Mouse (Mus musculus) left cerebral cortex, postnatal 4 days (tissue): Measurements from ENCODE around the gene Fto. TPM values are rescaled to one million over a fixed set of nuclear protein-coding genes. Genes with fewer than 3 reads are reported as not detected.

Experiments used
- DNase-seq: peaks from one replicate; pipeline ENCODE4 v3.0.0-alpha.2; 2022
- intact Hi-C: fragments of 180-260 bp; cut with DNase I; formaldehyde crosslinking; loops from one replicate; pipeline ENCODE4 v1.15.1; 2025
- total RNA-seq, 2 experiments: library from RNA; stranded (reverse); gene quantifications; 2 replicates each; pipeline ENCODE4 v1.2.3; 2021

Gene Fto
- total RNA-seq, 2 experiments from 2014 or later = 121 to 133 TPM

DNA sequence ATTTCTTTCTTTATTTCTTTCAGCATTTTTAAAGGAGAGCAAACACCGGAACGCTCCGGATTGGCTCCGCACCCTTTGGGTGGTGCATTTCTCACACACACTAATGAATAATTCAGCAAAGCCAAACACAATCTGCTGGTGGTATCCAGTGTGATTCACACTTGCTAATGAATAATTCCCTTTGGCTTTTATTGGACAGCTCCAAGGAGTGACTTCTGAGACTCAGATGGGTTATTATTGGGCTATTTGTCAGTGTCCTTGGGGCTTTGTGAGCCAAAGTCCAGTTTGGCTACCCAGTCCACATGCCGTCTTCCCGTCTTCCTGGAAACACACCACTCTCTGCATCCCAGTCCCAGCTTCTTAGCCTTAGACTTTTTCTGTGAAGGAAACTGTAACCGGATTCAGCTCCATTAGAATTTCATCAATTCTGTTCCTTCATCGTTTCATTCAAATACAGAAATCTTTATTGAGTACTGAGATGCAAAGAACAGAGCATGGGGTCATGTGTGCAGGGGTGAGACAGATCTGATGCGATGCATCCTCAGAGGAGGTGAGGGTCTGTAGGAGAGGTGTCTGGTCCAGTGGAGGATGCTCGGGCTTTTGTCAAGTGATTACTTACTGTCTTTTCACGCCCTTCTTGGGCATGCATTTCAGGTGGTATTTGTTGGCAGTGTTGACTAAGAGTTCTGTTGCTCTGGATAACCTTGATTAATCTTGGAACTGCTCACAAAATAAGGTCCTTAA lies 42.8 kb downstream of the Fto start:
- DNase-seq = no peak
- intact Hi-C loops = no loop called here

DNA sequence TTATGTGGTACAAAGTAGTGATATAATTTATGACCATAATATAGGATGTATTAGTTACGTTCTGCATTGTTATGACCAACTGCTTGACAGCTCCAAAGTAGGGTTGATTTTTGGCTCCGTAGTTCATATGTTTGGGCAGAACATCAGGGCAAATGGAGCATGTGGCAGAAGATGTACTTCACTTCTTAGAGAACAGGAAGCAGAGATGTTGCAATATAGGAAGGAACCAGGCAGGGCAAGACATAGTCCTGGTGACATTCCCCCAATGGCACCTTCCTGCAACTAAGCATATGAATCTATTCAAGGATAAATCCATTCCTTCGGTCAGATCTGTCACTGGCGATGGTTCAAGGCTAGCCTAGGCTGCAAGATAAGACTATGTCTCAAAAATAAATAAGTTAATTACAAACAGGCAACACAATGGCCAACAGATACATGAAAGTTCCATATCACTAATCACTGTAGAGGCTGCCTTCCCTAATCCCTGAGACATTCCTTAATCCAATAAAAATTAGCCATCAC lies 44.2 kb downstream of the Fto start:
- DNase-seq = no peak
- intact Hi-C loops = no loop called here

DNA sequence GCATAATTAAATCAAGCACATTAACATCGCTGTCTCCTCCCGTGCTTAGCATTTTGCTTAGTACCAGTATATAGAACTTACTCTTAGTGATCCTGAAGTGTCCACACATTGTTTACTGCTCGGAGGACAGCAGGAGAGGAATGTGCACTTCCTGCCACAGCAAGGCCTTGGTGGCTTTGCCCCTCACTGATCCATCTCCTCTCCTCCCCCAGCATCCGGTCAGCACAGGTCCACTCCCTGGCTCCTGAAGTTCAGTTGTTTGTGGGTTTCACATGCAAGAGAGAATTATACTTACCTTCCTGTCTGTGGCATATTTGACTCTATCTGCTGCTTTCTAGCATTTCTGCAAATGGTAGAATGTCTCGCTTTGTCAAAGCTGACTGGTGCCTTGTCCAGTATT lies 44.7 kb downstream of the Fto start:
- intact Hi-C loops = no loop called here
- DNase-seq = no peak

DNA sequence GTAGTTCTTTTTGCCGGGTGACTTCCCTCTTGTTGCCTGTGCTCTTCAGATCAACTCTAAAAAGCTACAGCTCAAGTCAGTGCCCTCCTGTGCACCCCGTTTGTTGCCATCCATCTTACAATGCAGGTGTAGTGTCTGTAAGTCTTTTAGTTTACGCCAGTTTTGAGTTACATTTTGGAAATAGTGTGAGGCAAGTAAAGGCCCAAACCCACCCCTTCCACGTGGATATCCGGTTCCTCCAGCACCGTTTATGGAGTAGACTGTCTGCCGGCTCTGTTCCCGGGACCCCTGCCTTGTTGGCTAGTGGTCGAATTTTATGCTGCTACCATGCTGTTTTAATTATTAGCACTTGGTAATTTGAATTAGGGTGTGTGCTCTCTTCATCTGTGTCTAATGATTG lies 46.2 kb downstream of the Fto start:
- DNase-seq = no peak
- intact Hi-C loops = no loop called here

DNA sequence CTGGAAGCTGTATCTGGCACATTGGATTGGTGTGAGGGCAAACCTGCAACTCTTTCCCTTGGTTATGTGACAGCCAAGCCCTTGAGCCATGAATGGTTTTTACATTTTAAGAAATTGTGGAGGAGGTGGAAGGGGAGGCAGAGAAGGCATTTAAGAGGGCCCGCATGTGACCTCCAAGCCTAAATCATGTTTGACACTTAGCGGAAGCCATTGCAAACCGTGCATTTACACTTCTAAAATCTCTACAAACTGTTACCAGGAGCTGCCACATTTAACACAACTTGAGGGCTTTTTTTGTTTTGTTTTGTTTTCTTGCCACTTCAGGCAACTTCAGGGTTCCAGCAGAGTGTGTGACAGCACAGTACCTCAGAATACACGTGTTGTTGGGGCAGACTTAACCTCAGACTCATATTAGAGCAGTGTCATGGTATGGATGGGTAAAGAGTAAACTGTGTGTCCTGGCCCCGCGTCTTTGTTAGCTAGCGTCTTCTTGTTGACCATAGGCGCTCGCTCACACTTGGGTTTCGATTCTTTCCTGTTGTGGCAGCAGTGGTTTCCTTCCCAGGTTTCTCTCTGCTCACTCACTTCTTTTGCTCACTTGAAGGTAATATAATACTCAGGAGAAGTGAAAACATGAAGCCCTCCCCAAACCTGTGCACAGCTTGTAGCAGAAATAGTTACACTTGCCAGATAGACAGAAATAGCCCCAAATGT lies 47.5 kb downstream of the Fto start:
- no peak for DNase-seq
- intact Hi-C loops = no loop called here

DNA sequence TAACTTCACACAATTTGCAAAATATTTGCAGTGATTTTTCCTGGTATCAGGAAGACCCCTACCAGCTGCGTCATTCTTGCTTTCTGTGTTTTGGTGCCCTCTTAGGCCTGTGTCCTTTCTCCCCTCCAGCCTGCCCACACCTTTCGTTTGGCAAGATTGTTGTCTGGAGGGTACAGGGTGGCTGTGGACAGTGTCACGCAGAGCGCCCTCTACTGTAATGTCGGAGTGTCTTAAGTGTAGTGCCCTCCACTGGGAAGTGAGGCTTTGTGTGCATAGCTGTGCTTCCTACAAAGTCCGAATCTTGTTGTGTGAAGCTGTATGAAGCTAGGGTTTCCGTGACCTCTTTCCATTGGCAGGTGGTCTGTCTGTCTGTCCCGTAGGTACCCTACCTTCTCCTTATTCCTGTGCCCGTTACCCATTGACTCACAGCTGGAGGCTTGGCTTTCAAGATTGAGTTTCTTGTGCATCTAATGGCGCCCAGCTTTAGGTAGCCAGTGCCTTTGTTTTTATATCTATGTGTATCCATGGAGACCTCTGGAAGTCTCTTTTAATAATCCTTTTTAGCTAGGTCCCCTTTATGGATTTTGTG lies 50.0 kb downstream of the Fto start:
- intact Hi-C loops = no loop called here
- DNase-seq = no peak

DNA sequence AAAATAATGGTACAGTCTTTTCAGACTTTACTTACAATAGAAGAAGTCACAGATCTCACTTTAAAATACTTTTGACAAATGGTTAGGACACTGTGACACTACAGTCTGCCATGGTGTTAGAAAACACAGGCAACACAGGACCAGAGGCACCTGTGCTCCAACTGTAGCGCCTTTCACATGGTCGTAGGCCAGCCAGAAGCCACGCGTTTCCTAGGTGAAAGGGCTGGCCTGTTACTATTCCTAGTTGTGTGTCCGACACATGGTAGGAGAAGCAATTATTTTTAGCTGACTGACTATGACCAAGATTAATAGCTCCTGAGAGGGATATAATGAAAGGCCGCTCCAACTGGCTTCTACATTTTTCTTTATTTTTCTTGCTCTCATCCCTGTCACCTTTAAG lies 50.9 kb downstream of the Fto start:
- intact Hi-C loops = no loop called here
- DNase-seq = no peak

DNA sequence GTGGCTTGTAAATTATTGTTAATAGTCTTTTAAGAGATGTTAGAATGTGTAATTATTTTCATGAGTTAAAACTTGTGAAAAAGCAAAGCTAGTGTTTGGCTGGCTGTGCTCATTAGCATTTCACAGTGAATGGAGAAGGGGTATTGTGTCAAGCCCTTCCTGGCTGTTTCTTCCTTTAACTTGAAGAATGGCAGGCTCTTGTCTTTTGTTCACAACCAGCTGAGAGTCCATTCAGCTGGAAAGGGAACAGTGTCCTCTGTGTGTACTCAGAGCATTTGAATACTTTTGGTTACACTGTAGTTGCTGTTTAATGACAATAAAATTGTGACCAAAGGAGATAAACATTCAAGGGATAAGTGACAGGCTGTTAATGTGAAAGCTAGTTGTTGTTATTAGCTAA lies 52.5 kb downstream of the Fto start:
- no peak for DNase-seq
- intact Hi-C loops = no loop called here

DNA sequence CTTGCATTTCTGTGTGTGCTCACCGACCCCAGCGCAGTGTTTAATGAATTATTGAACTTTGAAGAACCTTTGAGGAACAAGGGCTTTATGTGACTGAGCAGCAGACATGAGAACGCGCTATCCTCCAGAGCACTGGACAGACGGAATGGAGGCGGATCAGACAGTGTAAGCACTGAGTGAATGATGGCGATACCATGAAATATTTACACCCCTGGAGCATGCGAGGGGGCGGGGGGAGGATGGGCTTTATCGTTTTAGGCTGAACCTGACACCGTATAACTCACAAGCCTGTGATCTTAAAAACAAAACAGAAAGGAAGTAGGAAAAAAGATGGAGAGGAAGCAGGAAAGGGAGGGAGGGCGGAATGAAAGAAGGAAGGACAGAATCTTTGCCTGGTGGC lies 57.6 kb downstream of the Fto start:
- DNase-seq = no peak
- intact Hi-C loops = loop anchor here (10.0 kb wide), 1 partner anchor 434 kb away; the partner anchor contains the start of gene Irx3

DNA sequence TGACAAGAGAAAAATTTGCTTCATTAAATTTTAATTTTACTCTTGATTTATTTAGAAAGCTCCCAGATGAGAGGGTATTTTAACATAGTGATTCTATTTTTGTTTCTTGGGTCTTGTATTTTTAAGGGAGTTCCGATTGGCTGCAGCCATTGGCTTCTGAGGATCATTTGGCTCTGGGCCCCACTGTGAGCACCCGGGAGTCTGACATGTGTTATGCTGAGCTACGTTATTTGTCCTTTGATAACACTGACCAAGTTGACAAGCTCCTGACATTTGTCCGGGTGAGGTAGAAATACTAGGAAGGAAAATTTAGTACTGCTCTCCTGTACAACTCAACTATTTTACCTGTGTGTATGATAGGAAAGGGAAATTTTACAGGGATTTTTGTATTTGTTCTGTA lies 58.7 kb downstream of the Fto start:
- intact Hi-C loops = loop anchor here (10.0 kb wide), 1 partner anchor 433 kb away; the partner anchor contains the start of gene Irx3
- DNase-seq = no peak

DNA sequence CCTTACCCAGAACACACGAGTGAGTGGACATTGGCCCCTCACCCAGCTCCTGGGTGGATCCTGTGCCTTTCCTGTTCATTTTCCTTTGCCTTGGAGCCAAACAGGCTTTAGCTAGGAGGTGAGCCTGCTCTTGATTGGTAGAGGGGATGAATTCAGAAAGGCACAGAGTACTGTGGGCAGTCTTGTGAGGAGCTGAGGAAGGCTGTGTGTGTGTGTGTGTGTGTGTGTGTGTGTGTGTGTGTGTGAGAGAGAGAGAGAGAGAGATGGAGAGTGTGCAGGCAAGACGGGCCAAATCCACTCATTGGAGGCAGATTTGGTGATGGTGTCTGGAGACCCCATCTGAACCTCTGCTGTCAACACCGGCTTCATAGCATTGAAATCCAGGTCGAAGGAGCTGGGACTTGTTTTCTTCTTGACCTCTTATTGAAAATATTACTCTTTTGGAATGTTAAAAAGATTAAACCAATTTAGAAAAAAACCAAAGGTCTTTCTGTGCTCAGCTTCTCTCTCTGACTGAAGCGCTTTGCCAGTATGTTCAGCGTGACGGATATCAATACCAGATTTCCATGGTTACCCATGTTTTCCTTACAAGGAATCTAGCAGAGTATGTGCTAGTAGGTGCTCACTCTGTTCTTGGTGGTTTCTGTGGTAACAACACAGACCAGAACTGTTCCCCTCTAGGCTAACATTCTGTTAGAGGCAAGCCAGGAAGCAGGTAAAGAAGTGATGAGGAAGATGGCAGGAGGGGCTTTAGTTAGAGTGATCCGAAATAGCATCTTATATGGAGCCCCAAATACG lies 59.7 kb downstream of the Fto start:
- intact Hi-C loops = loop anchor here (10.0 kb wide), 1 partner anchor 432 kb away; the partner anchor contains the start of gene Irx3
- DNase-seq = no peak

DNA sequence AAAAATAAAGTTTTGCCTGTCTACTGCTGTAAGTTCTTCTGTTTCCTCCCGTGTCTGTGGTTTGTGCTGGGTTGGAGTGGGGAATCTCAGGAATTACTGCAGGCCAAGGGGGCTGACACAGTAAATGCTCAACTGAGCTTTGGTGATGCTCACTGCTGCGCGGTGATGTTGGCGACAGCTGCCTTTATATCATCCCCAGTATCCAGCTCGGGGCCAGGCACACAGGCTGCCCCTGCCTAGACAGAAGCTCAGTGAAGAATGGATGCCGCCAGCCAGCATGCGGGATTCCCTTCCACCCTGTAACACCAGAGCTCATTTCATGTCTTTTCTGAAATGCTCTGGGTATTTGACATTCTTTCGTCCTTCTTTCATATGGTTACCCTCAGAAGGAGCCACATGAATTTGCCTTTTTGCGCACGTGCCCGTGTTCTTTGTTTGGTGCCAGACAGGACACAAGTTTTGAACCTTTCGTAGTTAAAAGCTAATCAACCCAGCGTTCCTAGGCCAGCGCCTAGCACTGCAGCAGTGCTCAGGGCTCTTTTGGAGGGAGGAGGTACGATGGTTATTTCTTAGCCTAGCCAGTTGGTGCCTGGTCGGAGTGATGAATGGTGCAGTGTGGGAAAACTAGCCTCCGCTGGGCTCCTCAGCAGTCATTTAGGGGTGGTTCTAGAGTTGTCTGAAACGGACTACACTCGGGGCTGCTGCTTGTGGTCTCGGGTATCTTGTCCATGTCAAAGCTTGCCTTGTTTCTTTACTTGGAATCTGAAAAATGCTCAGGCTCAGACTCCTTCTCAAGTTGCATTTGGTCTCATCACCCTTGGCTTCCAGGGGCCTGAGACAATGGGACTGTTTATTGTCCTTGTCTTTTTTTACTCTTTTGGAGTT lies 62.0 kb downstream of the Fto start:
- DNase-seq = peak; percentile 16
- intact Hi-C loops = loop anchor here (5.0 to 10.0 kb wide), 2 partner anchors 430 to 982 kb away; partner anchors contain the start of genes Irx3 and Irx5

DNA sequence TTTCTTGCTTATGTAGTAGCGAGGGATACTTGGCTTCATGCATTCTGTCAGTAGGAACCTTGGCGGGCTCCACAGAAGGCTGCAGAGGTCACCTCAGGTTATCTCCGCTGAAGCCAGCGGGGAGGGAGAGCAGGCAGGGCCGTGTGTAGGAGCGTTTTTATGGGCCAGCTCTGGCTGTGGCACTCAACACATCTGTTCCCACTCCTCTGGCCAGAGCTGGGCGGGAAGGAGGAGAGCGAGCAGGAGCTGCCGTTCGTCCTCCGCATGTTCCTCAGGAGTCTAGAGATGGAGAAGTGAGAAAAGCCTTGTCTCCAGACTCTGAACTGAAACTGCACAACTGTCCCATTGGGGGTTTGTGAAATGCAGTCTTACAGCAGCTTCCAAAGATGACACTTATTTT lies 63.5 kb downstream of the Fto start:
- no peak for DNase-seq

DNA sequence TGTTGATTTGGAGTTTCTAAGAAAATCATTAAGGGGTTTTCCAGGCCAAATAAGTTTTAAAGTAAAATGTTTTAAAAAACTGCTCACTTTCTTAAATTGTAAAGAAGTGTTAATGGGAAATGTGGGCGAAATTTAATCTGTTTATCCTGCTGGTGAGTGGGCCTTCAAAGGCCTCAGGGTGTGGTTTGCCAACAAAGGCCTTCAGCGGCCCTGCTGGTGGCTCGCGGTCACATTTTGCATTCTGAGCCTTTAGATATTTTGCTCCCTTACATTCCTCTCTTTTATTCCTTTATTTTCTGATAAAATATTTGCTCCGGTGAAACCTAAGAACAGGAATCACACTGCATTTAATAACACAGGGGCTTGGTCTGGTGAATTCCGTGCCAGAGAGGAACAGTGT lies 64.0 kb downstream of the Fto start:
- DNase-seq = no peak
- intact Hi-C loops = loop anchor here (5.0 to 10.0 kb wide), 2 partner anchors 428 to 980 kb away; partner anchors contain the start of genes Irx3 and Irx5

More for the DNA sequence above, 63.5 kb downstream of the Fto start:
- intact Hi-C loops = loop anchor here (5.0 to 10.0 kb wide), 2 partner anchors 428 to 981 kb away; partner anchors contain the start of genes Irx3 and Irx5

DNA sequence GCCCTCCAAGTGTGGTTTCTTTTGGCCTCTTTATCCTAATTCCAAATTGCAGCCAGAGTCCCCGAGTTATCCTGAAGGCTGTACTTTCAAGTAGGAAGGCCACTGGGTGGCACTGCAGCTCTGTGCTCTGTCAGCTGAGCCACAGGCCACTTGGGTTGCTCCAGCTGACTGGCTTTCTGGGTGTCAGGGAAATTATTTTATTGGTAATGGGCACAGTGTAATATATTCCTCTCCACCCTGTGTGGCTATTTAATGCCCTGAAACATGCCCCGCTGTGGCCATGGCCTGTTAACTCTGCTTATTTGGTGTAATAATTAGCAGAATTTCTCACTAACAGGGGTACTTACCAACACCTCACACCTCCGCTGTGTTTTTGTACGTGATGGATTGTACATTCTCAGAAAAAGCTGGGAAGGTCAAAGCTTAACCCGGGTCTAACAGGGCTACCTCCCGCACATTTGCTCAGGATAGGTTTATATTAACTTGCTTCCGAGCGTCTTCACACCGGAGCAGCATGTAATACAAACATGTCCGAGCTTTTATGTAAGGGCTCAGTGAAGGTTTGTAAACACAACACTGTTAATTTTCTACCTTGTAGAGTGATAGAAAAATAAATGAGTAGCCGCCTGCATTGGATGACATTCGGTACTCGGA lies 65.6 kb downstream of the Fto start:
- intact Hi-C loops = loop anchor here (5.0 to 10.0 kb wide), 2 partner anchors 426 to 978 kb away; partner anchors contain the start of genes Irx3 and Irx5
- DNase-seq = peak; percentile 85

DNA sequence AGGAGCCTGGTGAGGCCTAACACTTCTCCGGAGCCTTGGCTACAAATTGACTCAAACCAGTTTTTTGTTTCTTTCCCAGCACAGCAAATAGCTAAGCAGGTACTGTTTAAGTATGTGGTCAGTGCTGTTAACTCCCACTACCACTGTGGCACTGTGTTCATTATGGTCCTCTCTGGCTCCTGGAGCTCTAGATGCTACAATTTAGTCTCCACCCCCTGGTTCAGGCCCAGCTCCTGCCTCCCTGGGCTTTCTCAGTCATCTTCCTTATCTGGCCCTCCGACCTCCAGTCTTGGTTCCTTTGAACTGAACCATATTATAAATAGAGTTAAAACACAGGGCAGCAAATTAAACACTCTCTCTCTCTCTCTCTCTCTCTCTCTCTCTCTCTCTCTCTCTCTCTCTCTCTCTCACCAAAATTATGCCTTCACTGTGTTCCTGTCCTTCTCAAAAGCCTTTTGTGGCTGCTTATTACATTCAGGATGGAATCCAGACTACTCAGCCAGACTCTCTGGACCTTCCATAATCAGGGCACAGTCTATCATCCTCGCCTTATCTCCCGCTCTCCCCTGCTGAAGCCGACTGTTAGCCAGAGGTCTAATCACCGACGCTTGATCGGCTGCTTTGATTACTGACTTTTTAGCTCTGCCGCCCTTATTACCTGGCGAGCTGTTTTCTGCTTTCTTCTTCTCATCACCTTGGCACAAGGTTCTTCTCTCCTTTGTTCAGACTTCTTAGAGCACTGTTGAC lies 67.6 kb downstream of the Fto start:
- intact Hi-C loops = no loop called here
- no peak for DNase-seq

DNA sequence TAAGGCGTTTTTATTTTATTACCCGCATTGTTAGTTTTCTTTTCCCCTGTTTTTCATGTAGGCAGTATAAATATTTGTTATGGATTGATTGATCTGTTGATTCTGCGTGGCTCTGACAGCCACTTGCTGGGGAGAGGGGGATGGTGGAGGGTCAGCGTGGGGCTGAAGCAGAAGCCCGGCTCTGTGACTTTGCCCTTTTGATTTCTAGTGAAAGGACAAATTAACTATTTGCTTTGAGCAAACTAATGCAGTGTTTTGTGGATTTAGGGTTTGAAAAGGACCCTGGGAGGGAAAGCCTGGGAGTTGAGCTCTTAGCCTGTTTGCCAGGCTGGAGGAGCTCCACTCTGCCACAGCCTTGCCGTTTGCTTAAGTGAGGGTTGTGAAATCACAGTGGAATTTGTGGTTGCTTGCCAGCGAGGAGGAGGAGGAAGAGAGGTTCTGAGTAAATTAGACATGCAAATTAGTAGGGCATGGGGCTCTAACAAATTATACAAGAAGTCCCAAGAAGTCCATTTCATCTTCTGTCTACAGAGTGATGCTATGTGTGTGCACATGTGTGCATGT lies 68.3 kb downstream of the Fto start:
- no peak for DNase-seq
- intact Hi-C loops = no loop called here

DNA sequence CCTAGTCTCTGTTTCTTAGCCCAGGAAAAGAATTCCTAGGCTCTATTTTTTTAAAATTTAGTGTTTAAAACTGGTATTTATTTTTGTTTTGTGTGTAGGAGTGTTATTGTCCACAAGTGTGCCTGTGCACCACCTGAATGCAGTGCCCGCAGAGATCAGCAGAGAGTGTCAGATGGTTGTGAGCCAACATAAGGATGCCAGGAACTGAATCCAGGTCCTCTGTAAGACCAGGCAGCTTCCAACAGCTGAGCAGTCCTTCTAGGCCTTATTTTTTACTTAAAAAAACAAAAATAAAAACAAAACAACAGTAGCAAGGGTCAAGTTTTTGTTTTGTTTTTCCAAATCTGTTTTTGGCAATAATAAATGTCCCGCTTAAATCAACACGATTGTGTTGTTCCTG lies 69.9 kb downstream of the Fto start:
- intact Hi-C loops = no loop called here
- no peak for DNase-seq
